Mouse (Mus musculus) kidney, embryonic 15.5 days (tissue): ENCODE measurements around the gene Adamts4. TPM values are rescaled to one million over a fixed set of nuclear protein-coding genes. Genes with fewer than 3 reads are reported as not detected.
A peak's percentile ranks its signal among the peaks of the same experiment; 100 is the strongest.

Experiments used
- ATAC-seq: fragments of 200-750 bp; cut with Nextera tagmentation; replicated peaks from 2 replicates; pipeline ENCODE4 v1.8.0; 2017; ENCODE audit warnings: moderate TSS enrichment; ENCODE audit not compliant: low FRiP score
- H3K27ac ChIP-seq: fragments of 300-500 bp; sonication (generic); 2 replicates; pipeline ENCODE4 v1.5.1; 2015; ENCODE audit warnings: mild to moderate bottlenecking, inconsistent platforms
- H3K27me3 ChIP-seq: fragments of 300-500 bp; sonication (generic); 2 replicates; pipeline ENCODE4 v1.6.1; 2015; ENCODE audit warnings: inconsistent platforms
- H3K36me3 ChIP-seq: fragments of 300-500 bp; sonication (generic); 2 replicates; pipeline ENCODE4 v1.6.1; 2015; ENCODE audit warnings: inconsistent platforms
- H3K4me1 ChIP-seq: fragments of 300-500 bp; sonication (generic); 2 replicates; pipeline ENCODE4 v1.6.1; 2015; ENCODE audit warnings: inconsistent platforms
- H3K4me2 ChIP-seq: fragments of 300-500 bp; sonication (generic); 2 replicates; pipeline ENCODE4 v1.6.1; 2015; ENCODE audit warnings: moderate library complexity, mild to moderate bottlenecking, inconsistent platforms
- H3K4me3 ChIP-seq: fragments of 300-500 bp; sonication (generic); replicated peaks from 2 replicates; pipeline ENCODE4 v1.5.1; 2015; ENCODE audit warnings: mild to moderate bottlenecking, inconsistent platforms
- H3K9ac ChIP-seq: fragments of 300-500 bp; sonication (generic); 2 replicates; pipeline ENCODE4 v1.6.1; 2015; ENCODE audit warnings: mild to moderate bottlenecking, inconsistent platforms
- H3K9me3 ChIP-seq: fragments of 300-500 bp; sonication (generic); replicated peaks from 2 replicates; pipeline ENCODE4 v1.6.1; 2016; ENCODE audit warnings: inconsistent platforms
- whole genome bisulfite sequencing: fragments of 180-500 bp; shearing (Covaris S2); methylation state at CpG from one replicate; pipeline ENCODE4 v1.1.7; 2015; ENCODE audit warnings: mixed read lengths; 5-methylcytosine and 5-hydroxymethylcytosine counted together
- polyA plus RNA-seq: library from polyadenylated mRNA; unstranded; fragments of >200 nt; fragmentation: Nextera tagmentation; extraction: Ambion mirVana; gene quantifications from 2 replicates; pipeline ENCODE4 v1.2.1, GENCODE M21; 2015

Gene Adamts4
- 10.7 and 11.6 TPM in 2 replicates for polyA plus RNA-seq

- Histone ChIP-seq H3K9ac (peak within 1 kb of the TSS; percentile 48), H3K4me2 (peak within 1 kb of the TSS; percentile 73), H3K9me3 (no peaks in the 10 kb centered on the region), H3K36me3 (peaks cover 23% of the 10 kb centered on the region), H3K27ac (peak within 1 kb of the TSS; percentile 91), H3K4me3 (peak within 1 kb of the TSS; percentile 46), H3K27me3 (no peaks in the 10 kb centered on the region), H3K4me1 (peaks cover 74% of the 10 kb centered on the region)
- 17% methylated on average over 5 of the region's 5 CpGs for WGBS
- 0 out of 2 replicates have a peak, but pooled peaks have one; percentile 12 for ATAC-seq
Observed at GRCm38 (mm10) chr1:171249913-171250600, at the start of gene Adamts4. Adamts4 (plus strand) TSS chr1:171250421.

- Histone ChIP-seq H3K9ac (no peak overlapping the region), H3K4me2 (no peak overlapping the region), H3K36me3 (no peaks in the 10 kb centered on the region), H3K27ac (no peak overlapping the region), H3K9me3 (no peaks in the 10 kb centered on the region), H3K4me3 (no peak overlapping the region), H3K4me1 (peaks cover 6% of the 10 kb centered on the region), H3K27me3 (peaks cover 27% of the 10 kb centered on the region)
- 100% methylated on average over 1 of the region's 1 CpGs for WGBS
- no peak for ATAC-seq
Observed at GRCm38 (mm10) chr1:171200769-171201168, 49.5 kb upstream of the Adamts4 start.

GRCm38 (mm10) chr1:171203471-171204248 lies 46.6 kb upstream of the Adamts4 start:
- no peaks in the 10 kb centered on the region for H3K4me1 ChIP-seq
- H3K4me2 ChIP-seq: no peak overlapping the region
- H3K36me3 ChIP-seq: no peaks in the 10 kb centered on the region
- no peak overlapping the region for H3K9ac ChIP-seq
- 65% methylated on average over 10 of the region's 11 CpGs for WGBS
- H3K4me3 ChIP-seq: no peak overlapping the region
- no peak overlapping the region for H3K27ac ChIP-seq
- H3K9me3 ChIP-seq: no peaks in the 10 kb centered on the region
- H3K27me3 ChIP-seq: no peaks in the 10 kb centered on the region
- ATAC-seq: no peak

GRCm38 (mm10) chr1:171204249-171204644 lies 46.0 kb upstream of the Adamts4 start:
- no peak overlapping the region for H3K4me3 ChIP-seq
- H3K4me2 ChIP-seq: no peak overlapping the region
- no peaks in the 10 kb centered on the region for H3K9me3 ChIP-seq
- WGBS: 60% methylated on average over 7 of the region's 7 CpGs
- no peaks in the 10 kb centered on the region for H3K36me3 ChIP-seq
- H3K9ac ChIP-seq: no peak overlapping the region
- H3K27ac ChIP-seq: no peak overlapping the region
- no peaks in the 10 kb centered on the region for H3K4me1 ChIP-seq
- no peaks in the 10 kb centered on the region for H3K27me3 ChIP-seq
- no peak for ATAC-seq

GRCm38 (mm10) chr1:171205704-171206493 lies 44.3 kb upstream of the Adamts4 start:
- WGBS: 59% methylated on average over 6 of the region's 6 CpGs
- no peaks in the 10 kb centered on the region for H3K36me3 ChIP-seq
- H3K4me3 ChIP-seq: no peak overlapping the region
- no peaks in the 10 kb centered on the region for H3K27me3 ChIP-seq
- no peak overlapping the region for H3K9ac ChIP-seq
- no peak overlapping the region for H3K4me2 ChIP-seq
- no peak overlapping the region for H3K27ac ChIP-seq
- no peak for ATAC-seq
- peaks cover 4% of the 10 kb centered on the region for H3K4me1 ChIP-seq
- H3K9me3 ChIP-seq: no peaks in the 10 kb centered on the region

GRCm38 (mm10) chr1:171209409-171209808 lies 40.8 kb upstream of the Adamts4 start:
- no peaks in the 10 kb centered on the region for H3K36me3 ChIP-seq
- H3K4me3 ChIP-seq: no peak overlapping the region
- H3K9me3 ChIP-seq: no peaks in the 10 kb centered on the region
- peaks cover 4% of the 10 kb centered on the region for H3K4me1 ChIP-seq
- no peaks in the 10 kb centered on the region for H3K27me3 ChIP-seq
- WGBS: 14% methylated on average over 4 of the region's 4 CpGs
- H3K27ac ChIP-seq: no peak overlapping the region
- H3K4me2 ChIP-seq: no peak overlapping the region
- no peak overlapping the region for H3K9ac ChIP-seq
- peak; percentile 58; the same call in 1 of the 2 replicates for ATAC-seq

- 39% methylated on average over 3 of the region's 3 CpGs for WGBS
Observed at GRCm38 (mm10) chr1:171212854-171213253, 37.4 kb upstream of the Adamts4 start.

GRCm38 (mm10) chr1:171213801-171214496 lies 36.3 kb upstream of the Adamts4 start, which contains the start of gene Nr1i3:
Nr1i3 (plus strand) TSS chr1:171213970.
- Histone ChIP-seq H3K27me3 (no peaks in the 10 kb centered on the region), H3K4me3 (no peak within 1 kb of the TSS), H3K27ac (no peak within 1 kb of the TSS), H3K4me2 (no peak within 1 kb of the TSS), H3K36me3 (peaks cover 12% of the 10 kb centered on the region), H3K4me1 (peaks cover 4% of the 10 kb centered on the region), H3K9ac (no peak within 1 kb of the TSS), H3K9me3 (no peaks in the 10 kb centered on the region)
- 67% methylated on average over 10 of the region's 10 CpGs for WGBS
- no peak; the same call in 1 of the 2 replicates for ATAC-seq

More at GRCm38 (mm10) chr1:171212854-171213253, 37.4 kb upstream of the Adamts4 start:
- H3K27me3 ChIP-seq: no peaks in the 10 kb centered on the region
- no peak overlapping the region for H3K4me2 ChIP-seq
- H3K36me3 ChIP-seq: 0 out of 2 replicates have a peak, but pooled peaks cover under 1% of the 10 kb centered on the region
- no peak for ATAC-seq
- peaks cover 4% of the 10 kb centered on the region for H3K4me1 ChIP-seq
- no peak overlapping the region for H3K9ac ChIP-seq
- H3K4me3 ChIP-seq: no peak overlapping the region
- H3K9me3 ChIP-seq: no peaks in the 10 kb centered on the region
- no peak overlapping the region for H3K27ac ChIP-seq

- no peak overlapping the region for H3K4me2 ChIP-seq
- 79% methylated on average over 18 of the region's 18 CpGs for WGBS
- peaks cover 27% of the 10 kb centered on the region for H3K36me3 ChIP-seq
- no peak for ATAC-seq
- H3K9me3 ChIP-seq: no peaks in the 10 kb centered on the region
- peaks cover 10% of the 10 kb centered on the region for H3K4me1 ChIP-seq
- no peak overlapping the region for H3K27ac ChIP-seq
- H3K27me3 ChIP-seq: no peaks in the 10 kb centered on the region
- no peak overlapping the region for H3K9ac ChIP-seq
- no peak overlapping the region for H3K4me3 ChIP-seq
Observed at GRCm38 (mm10) chr1:171216241-171216955, 33.8 kb upstream of the Adamts4 start.

- Histone ChIP-seq H3K27me3 (no peaks in the 10 kb centered on the region), H3K9ac (peak overlapping the region; percentile 59; the same call in 1 of the 2 replicates), H3K4me2 (peak overlapping the region; percentile 73), H3K9me3 (no peaks in the 10 kb centered on the region), H3K36me3 (peaks cover 27% of the 10 kb centered on the region), H3K4me3 (peak overlapping the region; percentile 74), H3K27ac (no peak overlapping the region), H3K4me1 (peaks cover 20% of the 10 kb centered on the region)
- 6% methylated on average over 10 of the region's 10 CpGs for WGBS
- 0 out of 2 replicates have a peak, but pooled peaks have one; percentile 9 for ATAC-seq
Observed at GRCm38 (mm10) chr1:171220871-171221270, 29.4 kb upstream of the Adamts4 start.
